Comparison of ENCODE assay signal across 8 mouse cellular contexts in the genomic region with DNA sequence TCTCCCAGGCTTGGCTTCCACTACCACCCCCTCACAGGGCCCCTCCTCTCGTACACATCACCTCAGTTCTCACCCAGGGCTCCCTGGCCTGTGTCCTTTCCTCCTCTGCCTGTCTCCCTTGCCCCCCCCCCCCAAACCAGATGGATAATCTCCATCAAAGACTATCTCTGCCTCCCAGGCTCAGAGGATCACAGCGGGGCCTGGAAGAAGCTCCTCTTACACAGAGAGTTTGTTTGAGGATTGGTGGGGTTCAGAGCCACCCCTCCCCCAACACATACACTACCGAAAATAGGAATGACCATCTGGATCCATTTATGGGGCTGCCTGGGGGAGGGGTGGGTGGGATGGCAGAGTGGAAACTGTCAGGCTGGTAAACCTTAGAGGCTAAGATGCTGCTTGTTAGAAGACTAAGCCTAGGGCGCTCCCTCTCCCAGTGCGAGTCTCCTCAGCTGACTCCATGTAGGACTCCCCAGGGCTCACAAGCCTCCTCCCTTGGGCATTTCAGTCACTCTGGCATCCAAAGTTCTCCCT. TPM values are rescaled to one million over a fixed set of nuclear protein-coding genes. Genes with fewer than 3 reads are reported as not detected.
DNase-seq lines count a peak whose midpoint lies in the region; ATAC-seq and TF ChIP-seq lines count a peak whose summit lies in the region.

No protein-coding gene starts in this region.

- TF ChIP-seq EP300 in ES-Bruce4 (IDR thresholded peaks at IDR 0.05; ENCODE audit: insufficient read depth, low read depth, low read length), result no peak

- H3K27me3 ChIP-seq in heart, embryonic 11.5 days (ENCODE audit: control insufficient read depth, insufficient read depth, low read length), result no peaks in the 10 kb centered on the region
- H3K27me3 ChIP-seq in ES-Bruce4 (ENCODE audit: control insufficient read depth, insufficient read depth, low read length, poor library complexity, severe bottlenecking), result no peaks in the 10 kb centered on the region
- no peaks in the 10 kb centered on the region for H3K27me3 ChIP-seq in embryonic facial prominence, embryonic 15.5 days

- H3K4me3 ChIP-seq in heart, embryonic 11.5 days (ENCODE audit: low read depth, low read length), result no peak overlapping the region
- peak overlapping the region; percentile 10; the same call in 1 of the 2 replicates for H3K4me3 ChIP-seq in ES-Bruce4 (ENCODE audit: low read depth, low read length)
- no peak overlapping the region for H3K4me3 ChIP-seq in embryonic facial prominence, embryonic 15.5 days (replicated peaks)

- no peak for DNase-seq in heart, postnatal 25 days (ENCODE audit: low spot score)
- peak; percentile 91 for DNase-seq in mesoderm, embryonic 11.5 days (ENCODE audit: low read depth, low spot score)
- DNase-seq in kidney, adult 18-20 months, result no peak
- DNase-seq in thymus, postnatal 10 days (ENCODE audit: low spot score in 2 of 2), result no peak

- intact Hi-C loops in heart, postnatal 25 days (cut with DNase I), result no loop called here

- 11% methylated on average over 5 of the region's 5 CpGs for WGBS in heart, embryonic 11.5 days (ENCODE audit: insufficient replicate concordance)
- 10% methylated on average over 5 of the region's 5 CpGs for WGBS in embryonic facial prominence, embryonic 15.5 days

- H3K9me3 ChIP-seq in heart, embryonic 11.5 days (replicated peaks; ENCODE audit: control insufficient read depth, low read length), result no peaks in the 10 kb centered on the region
- no peaks in the 10 kb centered on the region for H3K9me3 ChIP-seq in ES-Bruce4 (replicated peaks; ENCODE audit: control insufficient read depth, insufficient read depth, low read length, poor library complexity, severe bottlenecking)
- H3K9me3 ChIP-seq in embryonic facial prominence, embryonic 15.5 days (replicated peaks), result no peaks in the 10 kb centered on the region

- TF ChIP-seq CTCF in ES-Bruce4 (IDR thresholded peaks at IDR 0.05; ENCODE audit: low read depth, low read length), result no peak

- H3K36me3 ChIP-seq in heart, embryonic 11.5 days (ENCODE audit: control insufficient read depth, insufficient read depth, low read length), result no peaks in the 10 kb centered on the region
- no peaks in the 10 kb centered on the region for H3K36me3 ChIP-seq in ES-Bruce4 (ENCODE audit: control insufficient read depth, insufficient read depth, low read length, poor library complexity, severe bottlenecking)
- H3K36me3 ChIP-seq in embryonic facial prominence, embryonic 15.5 days, result no peaks in the 10 kb centered on the region

- ATAC-seq in heart, embryonic 11.5 days (replicated peaks; ENCODE audit: insufficient number of reproducible peaks, low FRiP score, low TSS enrichment), result no peak; the same call in 1 of the 2 replicates
- peak; percentile 75 for ATAC-seq in embryonic facial prominence, embryonic 15.5 days (ENCODE audit: insufficient number of reproducible peaks, low FRiP score, low TSS enrichment, low read depth)
- no peak for ATAC-seq in erythroid progenitor cell, adult 5-6 weeks (replicated peaks; ENCODE audit: low FRiP score, poor library complexity, severe bottlenecking)

- no peak for TF ChIP-seq POLR2A in ES-Bruce4 (IDR thresholded peaks at IDR 0.05; ENCODE audit: insufficient read depth, low read length)

- H3K4me2 ChIP-seq in heart, embryonic 11.5 days, result peak overlapping the region; percentile 47
- H3K4me2 ChIP-seq in embryonic facial prominence, embryonic 15.5 days (replicated peaks), result peak overlapping the region; percentile 15

- H3K4me1 ChIP-seq in heart, embryonic 11.5 days (ENCODE audit: control insufficient read depth, insufficient read depth, low read length), result peaks cover 31% of the 10 kb centered on the region
- H3K4me1 ChIP-seq in ES-Bruce4 (ENCODE audit: control insufficient read depth, insufficient read depth, low read length), result no peaks in the 10 kb centered on the region
- peaks cover 27% of the 10 kb centered on the region for H3K4me1 ChIP-seq in embryonic facial prominence, embryonic 15.5 days

- peak overlapping the region; percentile 91 for H3K27ac ChIP-seq in heart, embryonic 11.5 days (ENCODE audit: low read depth, low read length)
- peak overlapping the region; percentile 28; the same call in 1 of the 2 replicates for H3K27ac ChIP-seq in ES-Bruce4 (ENCODE audit: insufficient read depth, low read length)
- peak overlapping the region; percentile 91 for H3K27ac ChIP-seq in embryonic facial prominence, embryonic 15.5 days (replicated peaks)

- peak overlapping the region; percentile 43 for H3K9ac ChIP-seq in heart, embryonic 11.5 days (ENCODE audit: low read depth, low read length)
- H3K9ac ChIP-seq in ES-Bruce4 (ENCODE audit: low read depth, poor library complexity, severe bottlenecking), result 0 out of 2 replicates have a peak overlapping the region, but pooled peaks have one; percentile 12
- H3K9ac ChIP-seq in embryonic facial prominence, embryonic 15.5 days, result no peak overlapping the region

RNA-seq across cellular contexts. Expression of gene Tmem222, which starts 4.4 kb away (rescaled TPM):
- polyA plus RNA-seq in heart, embryonic 11.5 days (2014; fragmentation: Nextera tagmentation; extraction: Ambion mirVana), result 57.5 and 64.9 TPM in 2 replicates
- total RNA-seq in heart, postnatal 25 days (2021), result 10 to 100 TPM; 24.8 to 25.7 TPM
- polyA plus RNA-seq in ES-Bruce4 (2011; ENCODE audit: insufficient read depth, insufficient read length, low read depth, missing spikeins), result 28.5 and 32.4 TPM in 2 replicates
- 79.1 and 87.8 TPM in 2 replicates for polyA plus RNA-seq in embryonic facial prominence, embryonic 15.5 days (2015; fragmentation: Nextera tagmentation; extraction: Ambion mirVana)
- total RNA-seq in erythroid progenitor cell, adult 5-6 weeks (2015; ENCODE audit: low replicate concordance), result 5.0 and 10.1 TPM in 2 replicates
- 9.8 and 11.3 TPM in 2 replicates for total RNA-seq in erythroid progenitor cell, adult 5-6 weeks (2017; ENCODE audit: low replicate concordance)

RNA-seq across cellular contexts. Expression of gene Sytl1, which starts 19.1 kb away (rescaled TPM):
- polyA plus RNA-seq in heart, embryonic 11.5 days (2014; fragmentation: Nextera tagmentation; extraction: Ambion mirVana), result 0.11 and 0.42 TPM in 2 replicates
- under 1 TPM; 0.36 to 0.81 TPM for total RNA-seq in heart, postnatal 25 days (2021)
- polyA plus RNA-seq in ES-Bruce4 (2011; ENCODE audit: insufficient read depth, insufficient read length, low read depth, missing spikeins), result 12.6 and 15.2 TPM in 2 replicates
- polyA plus RNA-seq in embryonic facial prominence, embryonic 15.5 days (2015; fragmentation: Nextera tagmentation; extraction: Ambion mirVana), result 39.7 and 40.2 TPM in 2 replicates
- total RNA-seq in erythroid progenitor cell, adult 5-6 weeks (2015; ENCODE audit: low replicate concordance), result 0.84 TPM in 1 of 2 replicates, not detected in the other
- total RNA-seq in erythroid progenitor cell, adult 5-6 weeks (2017; ENCODE audit: low replicate concordance), result 1.8 TPM in 1 of 2 replicates, not detected in the other

RNA-seq across cellular contexts. Expression of gene Map3k6, which starts 41.4 kb away (rescaled TPM):
- polyA plus RNA-seq in heart, embryonic 11.5 days (2014; fragmentation: Nextera tagmentation; extraction: Ambion mirVana), result 1.5 and 1.7 TPM in 2 replicates
- 10 to 100 TPM; 10.8 to 20.1 TPM for total RNA-seq in heart, postnatal 25 days (2021)
- 3.8 TPM in 2 replicates for polyA plus RNA-seq in ES-Bruce4 (2011; ENCODE audit: insufficient read depth, insufficient read length, low read depth, missing spikeins)
- polyA plus RNA-seq in embryonic facial prominence, embryonic 15.5 days (2015; fragmentation: Nextera tagmentation; extraction: Ambion mirVana), result 17.4 and 20.6 TPM in 2 replicates
- 4.2 TPM in 1 of 2 replicates, not detected in the other for total RNA-seq in erythroid progenitor cell, adult 5-6 weeks (2015; ENCODE audit: low replicate concordance)
- 8.1 TPM in 1 of 2 replicates, not detected in the other for total RNA-seq in erythroid progenitor cell, adult 5-6 weeks (2017; ENCODE audit: low replicate concordance)

Comparison
In these comparisons a context has a peak if more than half of its experiments do, and no peak if none do; other contexts are left out.
1. H3K27ac ChIP-seq: peak in every context shown above with its lines; median percentile 91 in heart, embryonic 11.5 days; 91 in embryonic facial prominence, embryonic 15.5 days; 28 in ES-Bruce4.